Mouse (Mus musculus): Measurements from ENCODE around the gene Prickle2. TPM values are rescaled to one million over a fixed set of nuclear protein-coding genes. Genes with fewer than 3 reads are reported as not detected.

Prickle2 gene
- polyA plus RNA-seq, 1 experiment from 2014 or later, result 7.4 TPM

GRCm38 (mm10) chr6:92570090-92570489, 135.9 kb downstream of the Prickle2 start:
- no peaks in the 10 kb centered on the region for H3K9me3 ChIP-seq
- H3K9ac ChIP-seq, result no peak overlapping the region
- H3K4me2 ChIP-seq, result no peak overlapping the region
- no peaks in the 10 kb centered on the region for H3K27me3 ChIP-seq
- no peaks in the 10 kb centered on the region for H3K4me1 ChIP-seq
- H3K36me3 ChIP-seq, result no peaks in the 10 kb centered on the region
- no peak for ATAC-seq (ENCODE audit: borderline replicate concordance, extremely low read depth, low FRiP score, low TSS enrichment)
- H3K4me3 ChIP-seq, result no peak overlapping the region
- WGBS, result 46% methylated on average over 7 of the region's 7 CpGs
- H3K27ac ChIP-seq, result no peak overlapping the region

- ATAC-seq (ENCODE audit: borderline replicate concordance, extremely low read depth, low FRiP score, low TSS enrichment), result no peak
- H3K9ac ChIP-seq, result no peak overlapping the region
- WGBS, result 74% methylated on average over 4 of the region's 4 CpGs
Observed at GRCm38 (mm10) chr6:92569283-92569682, 136.7 kb downstream of the Prickle2 start.

GRCm38 (mm10) chr6:92559261-92559660, 146.7 kb downstream of the Prickle2 start:
- H3K4me3 ChIP-seq, result no peak overlapping the region
- no peak overlapping the region for H3K27ac ChIP-seq
- ATAC-seq (ENCODE audit: borderline replicate concordance, extremely low read depth, low FRiP score, low TSS enrichment), result no peak
- H3K4me2 ChIP-seq, result no peak overlapping the region
- 94% methylated on average over 1 of the region's 1 CpGs for WGBS
- H3K9ac ChIP-seq, result no peak overlapping the region
- H3K9me3 ChIP-seq, result no peaks in the 10 kb centered on the region
- no peaks in the 10 kb centered on the region for H3K36me3 ChIP-seq
- H3K4me1 ChIP-seq, result peaks cover 3% of the 10 kb centered on the region; the same call in 1 of the 2 replicates
- H3K27me3 ChIP-seq, result no peaks in the 10 kb centered on the region

More at GRCm38 (mm10) chr6:92569283-92569682, 136.7 kb downstream of the Prickle2 start:
- no peaks in the 10 kb centered on the region for H3K27me3 ChIP-seq
- no peak overlapping the region for H3K4me3 ChIP-seq
- H3K9me3 ChIP-seq, result no peaks in the 10 kb centered on the region
- no peak overlapping the region for H3K4me2 ChIP-seq
- no peak overlapping the region for H3K27ac ChIP-seq
- no peaks in the 10 kb centered on the region for H3K36me3 ChIP-seq
- no peaks in the 10 kb centered on the region for H3K4me1 ChIP-seq

DNA sequence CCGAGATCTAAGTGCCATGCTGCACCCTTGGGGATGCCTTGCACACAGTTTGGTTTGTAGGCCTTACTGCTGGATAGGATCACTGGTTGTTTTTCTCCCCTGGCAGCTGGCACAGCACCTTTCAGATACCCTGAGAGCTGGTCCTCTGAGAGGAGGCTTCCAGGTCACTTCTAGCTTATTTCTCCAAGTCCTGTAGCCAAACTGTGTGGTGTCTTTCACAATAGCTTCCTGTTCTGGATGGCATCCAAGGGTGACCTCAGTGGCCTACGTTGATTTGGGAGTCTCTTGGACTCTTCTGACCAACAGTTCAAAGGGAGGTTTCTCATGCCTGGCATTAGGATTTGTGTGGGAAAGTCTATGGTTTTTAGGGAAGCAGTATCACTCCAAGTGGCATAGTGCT, 150.3 kb downstream of the Prickle2 start:
- Histone ChIP-seq H3K9me3 (no peaks in the 10 kb centered on the region), H3K27me3 (no peaks in the 10 kb centered on the region), H3K4me2 (no peak overlapping the region), H3K27ac (no peak overlapping the region), H3K4me1 (peaks cover 2% of the 10 kb centered on the region; the same call in 1 of the 2 replicates), H3K4me3 (no peak overlapping the region), H3K36me3 (no peaks in the 10 kb centered on the region), H3K9ac (no peak overlapping the region)
- 36% methylated on average over 2 of the region's 2 CpGs for WGBS
- no peak for ATAC-seq (ENCODE audit: borderline replicate concordance, extremely low read depth, low FRiP score, low TSS enrichment)

- no peak overlapping the region for H3K4me3 ChIP-seq
- H3K27me3 ChIP-seq, result no peaks in the 10 kb centered on the region
- no peaks in the 10 kb centered on the region for H3K9me3 ChIP-seq
- no peak overlapping the region for H3K4me2 ChIP-seq
- no peaks in the 10 kb centered on the region for H3K36me3 ChIP-seq
- H3K9ac ChIP-seq, result no peak overlapping the region
- WGBS, result 63% methylated on average over 4 of the region's 4 CpGs
- no peaks in the 10 kb centered on the region for H3K4me1 ChIP-seq
- no peak overlapping the region for H3K27ac ChIP-seq
- ATAC-seq (ENCODE audit: borderline replicate concordance, extremely low read depth, low FRiP score, low TSS enrichment), result no peak
Observed at GRCm38 (mm10) chr6:92553086-92553485, 152.9 kb downstream of the Prickle2 start.

GRCm38 (mm10) chr6:92549246-92549645, 156.7 kb downstream of the Prickle2 start:
- Histone ChIP-seq H3K4me3 (no peak overlapping the region), H3K27me3 (no peaks in the 10 kb centered on the region), H3K4me2 (no peak overlapping the region), H3K9me3 (no peaks in the 10 kb centered on the region), H3K9ac (no peak overlapping the region), H3K27ac (no peak overlapping the region), H3K4me1 (no peaks in the 10 kb centered on the region), H3K36me3 (no peaks in the 10 kb centered on the region)
- 66% methylated on average over 8 of the region's 8 CpGs for WGBS
- ATAC-seq (ENCODE audit: borderline replicate concordance, extremely low read depth, low FRiP score, low TSS enrichment), result no peak

- no peak for ATAC-seq (ENCODE audit: borderline replicate concordance, extremely low read depth, low FRiP score, low TSS enrichment)
Observed at GRCm38 (mm10) chr6:92545204-92545603, 160.8 kb downstream of the Prickle2 start.

GRCm38 (mm10) chr6:92543825-92544224, 162.1 kb downstream of the Prickle2 start:
- Histone ChIP-seq H3K4me3 (no peak overlapping the region), H3K36me3 (no peaks in the 10 kb centered on the region), H3K27ac (no peak overlapping the region), H3K4me2 (no peak overlapping the region), H3K27me3 (no peaks in the 10 kb centered on the region), H3K4me1 (no peaks in the 10 kb centered on the region), H3K9ac (no peak overlapping the region), H3K9me3 (no peaks in the 10 kb centered on the region)
- ATAC-seq (ENCODE audit: borderline replicate concordance, extremely low read depth, low FRiP score, low TSS enrichment), result no peak
- 80% methylated on average over 4 of the region's 4 CpGs for WGBS

More at GRCm38 (mm10) chr6:92545204-92545603, 160.8 kb downstream of the Prickle2 start:
- no peaks in the 10 kb centered on the region for H3K4me1 ChIP-seq
- H3K27me3 ChIP-seq, result no peaks in the 10 kb centered on the region
- H3K9me3 ChIP-seq, result no peaks in the 10 kb centered on the region
- WGBS, result 81% methylated on average over 2 of the region's 2 CpGs
- no peak overlapping the region for H3K4me2 ChIP-seq
- no peak overlapping the region for H3K9ac ChIP-seq
- no peak overlapping the region for H3K4me3 ChIP-seq
- H3K36me3 ChIP-seq, result no peaks in the 10 kb centered on the region
- H3K27ac ChIP-seq, result no peak overlapping the region

DNA sequence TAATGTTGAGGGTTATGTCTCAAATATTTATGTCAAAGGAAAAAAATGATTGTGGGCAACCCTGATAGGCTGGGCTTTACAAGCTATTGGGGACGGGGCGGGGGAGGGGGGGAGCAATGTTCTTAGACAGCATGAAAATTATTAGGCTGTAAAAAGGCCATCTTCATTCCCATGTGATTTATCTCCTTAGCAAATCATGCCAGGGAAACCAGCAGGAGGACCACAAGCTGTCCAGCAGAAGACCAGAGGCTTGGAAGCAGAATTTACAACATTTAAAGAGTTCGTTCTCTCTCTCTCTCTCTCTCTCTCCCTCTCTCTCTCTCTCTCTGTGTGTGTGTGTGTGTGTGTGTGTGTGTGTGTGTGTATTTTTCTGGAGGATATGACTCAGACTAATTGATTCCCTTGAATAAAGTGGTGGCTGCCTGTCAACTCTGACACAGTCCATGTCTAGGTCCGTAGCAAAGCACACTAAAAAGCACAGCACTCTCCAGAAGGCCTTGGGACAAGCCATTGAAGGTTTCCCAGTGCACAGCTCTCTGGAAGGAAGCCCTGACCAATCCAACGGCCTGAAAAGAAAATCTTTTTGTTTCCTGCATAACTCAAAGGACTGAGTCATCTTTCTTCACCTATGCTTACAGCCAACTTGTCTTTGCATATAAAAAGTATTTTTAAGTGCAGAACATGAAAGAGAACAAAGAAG, 163.4 kb downstream of the Prickle2 start:
- H3K27ac ChIP-seq, result no peak overlapping the region
- H3K36me3 ChIP-seq, result no peaks in the 10 kb centered on the region
- 59% methylated on average over 5 of the region's 5 CpGs for WGBS
- no peak for ATAC-seq (ENCODE audit: borderline replicate concordance, extremely low read depth, low FRiP score, low TSS enrichment)
- H3K9ac ChIP-seq, result no peak overlapping the region
- H3K4me1 ChIP-seq, result no peaks in the 10 kb centered on the region
- no peak overlapping the region for H3K4me3 ChIP-seq
- no peaks in the 10 kb centered on the region for H3K27me3 ChIP-seq
- no peak overlapping the region for H3K4me2 ChIP-seq
- H3K9me3 ChIP-seq, result no peaks in the 10 kb centered on the region

- no peaks in the 10 kb centered on the region for H3K9me3 ChIP-seq
- peak; percentile 94 for ATAC-seq (ENCODE audit: borderline replicate concordance, extremely low read depth, low FRiP score, low TSS enrichment)
- H3K27me3 ChIP-seq, result no peaks in the 10 kb centered on the region
- H3K4me2 ChIP-seq, result peak overlapping the region; percentile 57
- H3K4me3 ChIP-seq, result peak overlapping the region; percentile 46
- H3K9ac ChIP-seq, result peak overlapping the region; percentile 53
- peaks cover 5% of the 10 kb centered on the region; the same call in 1 of the 2 replicates for H3K4me1 ChIP-seq
- H3K27ac ChIP-seq, result peak overlapping the region; percentile 83
- 11% methylated on average over 11 of the region's 11 CpGs for WGBS
- H3K36me3 ChIP-seq, result no peaks in the 10 kb centered on the region
Observed at GRCm38 (mm10) chr6:92534226-92535031, 171.5 kb downstream of the Prickle2 start.

DNA sequence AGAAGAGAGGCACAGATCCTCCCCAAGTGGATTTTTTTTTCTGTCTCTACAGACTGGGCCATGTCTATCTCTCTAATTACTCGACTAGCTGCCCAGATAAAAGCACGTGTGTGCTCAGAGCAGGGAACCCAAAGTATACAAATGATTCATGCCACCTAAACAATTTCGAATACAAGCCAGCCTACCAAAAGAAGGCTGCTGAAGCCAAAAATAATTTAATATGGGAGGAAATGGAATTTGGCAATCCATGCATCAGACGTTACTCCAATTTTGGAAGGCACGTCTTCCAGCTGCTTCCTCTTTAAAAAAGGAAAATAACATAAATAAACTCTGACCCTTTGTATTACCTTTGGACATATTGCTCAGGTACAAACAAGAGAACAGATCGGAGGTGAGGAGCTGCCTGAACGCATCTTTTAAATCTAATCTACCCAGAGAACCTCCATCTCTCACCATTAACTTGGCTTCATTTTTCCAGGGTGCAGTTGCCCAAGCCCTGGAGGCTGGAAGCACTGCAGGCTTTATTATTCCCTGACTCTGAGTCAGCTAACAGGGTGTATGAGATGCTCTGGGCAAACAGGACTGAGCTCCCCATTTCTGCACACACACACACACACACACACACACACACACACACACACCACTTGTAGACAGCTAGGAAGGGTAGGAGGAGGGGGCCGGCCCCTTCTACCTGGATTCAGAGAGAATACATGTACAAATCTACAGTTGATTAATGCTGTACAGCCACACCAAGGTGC, 172.5 kb downstream of the Prickle2 start:
- peak overlapping the region; percentile 26 for H3K27ac ChIP-seq
- peak overlapping the region; percentile 57 for H3K4me2 ChIP-seq
- H3K9me3 ChIP-seq, result no peaks in the 10 kb centered on the region
- no peaks in the 10 kb centered on the region for H3K36me3 ChIP-seq
- H3K4me1 ChIP-seq, result peaks cover 5% of the 10 kb centered on the region; the same call in 1 of the 2 replicates
- no peaks in the 10 kb centered on the region for H3K27me3 ChIP-seq
- ATAC-seq (ENCODE audit: borderline replicate concordance, extremely low read depth, low FRiP score, low TSS enrichment), result no peak
- WGBS, result 42% methylated on average over 8 of the region's 8 CpGs
- H3K9ac ChIP-seq, result no peak overlapping the region
- H3K4me3 ChIP-seq, result peak overlapping the region; percentile 46
